Mouse (Mus musculus) MEL (cell line): ENCODE measurements around the gene Grb7. TPM values are rescaled to one million over a fixed set of nuclear protein-coding genes. Genes with fewer than 3 reads are reported as not detected.

Source experiments
- DNase-seq: peaks from one replicate; pipeline ENCODE4 v3.0.0; 2011; ENCODE audit warnings: low read depth, low spot score
- H3K27ac ChIP-seq: 2 replicates; pipeline ENCODE4 v1.5.1; 2012; ENCODE audit warnings: low read depth, mild to moderate bottlenecking, control low read depth, low read length, moderate library complexity; ENCODE audit not compliant: control insufficient read depth
- H3K27me3 ChIP-seq, 2 experiments: fragments of 150-350 bp in 1 of 2; sonication (generic) in 1 of 2; 2 replicates each; pipeline ENCODE4 v1.6.1; 2012; ENCODE audit warnings: low read length in 2 of 2, mild to moderate bottlenecking in 2 of 2, improper control_type of control experiment in 1 of 2, moderate library complexity in 1 of 2; ENCODE audit not compliant: insufficient read depth in 2 of 2, control insufficient read depth in 1 of 2
- H3K36me3 ChIP-seq, 2 experiments: 2 replicates each; pipeline ENCODE4 v1.6.1; 2012 to 2014; ENCODE audit warnings: low read length in 2 of 2, improper control_type of control experiment in 1 of 2, inconsistent platforms in 1 of 2, mild to moderate bottlenecking in 1 of 2; ENCODE audit not compliant: insufficient read depth in 2 of 2, control insufficient read depth in 1 of 2
- H3K4me1 ChIP-seq, 2 experiments: fragments of 150-350 bp in 1 of 2; sonication (generic) in 1 of 2; 2 replicates each; pipeline ENCODE4 v1.6.1; 2012; ENCODE audit warnings: low read length in 2 of 2, improper control_type of control experiment in 1 of 2, mild to moderate bottlenecking in 1 of 2; ENCODE audit not compliant: insufficient read depth in 2 of 2, control insufficient read depth in 1 of 2
- H3K4me3 ChIP-seq, 2 experiments: fragments of 150-350 bp in 1 of 2; sonication (generic) in 1 of 2; 2 replicates each; pipeline ENCODE4 v1.5.1; 2012; ENCODE audit warnings: low read depth in 2 of 2, low read length in 2 of 2, mild to moderate bottlenecking in 2 of 2, moderate library complexity in 2 of 2, control low read depth in 1 of 2, improper control_type of control experiment in 1 of 2; ENCODE audit not compliant: control insufficient read depth in 1 of 2, insufficient read depth in 1 of 2
- H3K79me2 ChIP-seq: 2 replicates; pipeline ENCODE4 v1.6.1; 2012; ENCODE audit warnings: mild to moderate bottlenecking, low read length, moderate library complexity; ENCODE audit not compliant: control insufficient read depth, poor library complexity, insufficient read depth
- H3K9ac ChIP-seq: 2 replicates; pipeline ENCODE4 v1.6.1; 2012; ENCODE audit warnings: low read depth, mild to moderate bottlenecking, control low read depth, low read length, moderate library complexity; ENCODE audit not compliant: control insufficient read depth, poor library complexity, severe bottlenecking
- H3K9me3 ChIP-seq: fragments of 150-350 bp; sonication (generic); replicated peaks from 2 replicates; pipeline ENCODE4 v1.6.1; 2012; ENCODE audit warnings: mild to moderate bottlenecking, low read length, improper control_type of control experiment, moderate library complexity; ENCODE audit not compliant: insufficient read depth
- BHLHE40 ChIP-seq: IDR thresholded peaks from 2 replicates; pipeline ENCODE4 v1.6.1; 2012; ENCODE audit warnings: low read depth, mild to moderate bottlenecking, inconsistent platforms, low read length, improper control_type of control experiment, borderline replicate concordance
- CHD1 ChIP-seq: IDR thresholded peaks from 2 replicates; pipeline ENCODE4 v1.6.1; 2012; ENCODE audit warnings: low read depth, mild to moderate bottlenecking, inconsistent platforms, low read length, improper control_type of control experiment
- CHD2 ChIP-seq: IDR thresholded peaks from 2 replicates; pipeline ENCODE4 v1.6.1; 2011; ENCODE audit warnings: low read length, improper control_type of control experiment
- CTCF ChIP-seq, 3 experiments: IDR thresholded peaks in 2 of 3; conservative IDR thresholded peaks in 1 of 3; 2 replicates each; pipeline ENCODE4 v1.5.1; 2011 to 2012; ENCODE audit warnings: low read length in 3 of 3, low read depth in 2 of 3, mild to moderate bottlenecking in 2 of 3, improper control_type of control experiment in 1 of 3, inconsistent platforms in 1 of 3, mixed read lengths in 1 of 3, moderate library complexity in 1 of 3; ENCODE audit not compliant: control insufficient read depth in 1 of 3, insufficient read depth in 1 of 3, poor library complexity in 1 of 3, severe bottlenecking in 1 of 3
- E2F4 ChIP-seq: IDR thresholded peaks from 2 replicates; pipeline ENCODE4 v1.6.1; 2011; ENCODE audit warnings: low read depth, low read length, improper control_type of control experiment, borderline replicate concordance
- ELF1 ChIP-seq: IDR thresholded peaks from 2 replicates; pipeline ENCODE4 v1.6.1; 2014; ENCODE audit warnings: low read depth, mild to moderate bottlenecking, inconsistent platforms, low read length, improper control_type of control experiment, moderate library complexity
- EP300 ChIP-seq, 2 experiments: IDR thresholded peaks; 2 replicates each; pipeline ENCODE4 v1.6.1; 2011; ENCODE audit warnings: improper control_type of control experiment in 2 of 2, low read length in 2 of 2, low read depth in 1 of 2, mild to moderate bottlenecking in 1 of 2
- GABPA ChIP-seq: IDR thresholded peaks from 2 replicates; pipeline ENCODE4 v1.6.1; 2012; ENCODE audit warnings: low read depth, mild to moderate bottlenecking, inconsistent platforms, low read length, improper control_type of control experiment, moderate library complexity
- HCFC1 ChIP-seq: IDR thresholded peaks from 2 replicates; pipeline ENCODE4 v1.6.1; 2012; ENCODE audit warnings: low read depth, mild to moderate bottlenecking, inconsistent platforms, low read length, improper control_type of control experiment, moderate library complexity
- JUND ChIP-seq: IDR thresholded peaks from 2 replicates; pipeline ENCODE4 v1.6.1; 2011; ENCODE audit warnings: low read depth, mild to moderate bottlenecking, improper control_type of control experiment, low read length
- MAX ChIP-seq: IDR thresholded peaks from 2 replicates; pipeline ENCODE4 v1.6.1; 2011; ENCODE audit warnings: low read length, improper control_type of control experiment
- MAZ ChIP-seq: IDR thresholded peaks from 2 replicates; pipeline ENCODE4 v1.6.1; 2012; ENCODE audit warnings: low read depth, mild to moderate bottlenecking, inconsistent platforms, low read length, improper control_type of control experiment
- MEF2A ChIP-seq: IDR thresholded peaks from 2 replicates; pipeline ENCODE4 v1.6.1; 2014; ENCODE audit warnings: low read depth, mild to moderate bottlenecking, inconsistent platforms, low read length, improper control_type of control experiment; ENCODE audit not compliant: poor library complexity, insufficient replicate concordance, severe bottlenecking; ENCODE audit errors: extremely low read depth
- MXI1 ChIP-seq: IDR thresholded peaks from 2 replicates; pipeline ENCODE4 v1.6.1; 2011; ENCODE audit warnings: mild to moderate bottlenecking, low read depth, low read length, improper control_type of control experiment
- MYB ChIP-seq: IDR thresholded peaks from 2 replicates; pipeline ENCODE4 v1.6.1; 2011; ENCODE audit warnings: mild to moderate bottlenecking, low read depth, low read length, improper control_type of control experiment
- MYC ChIP-seq: IDR thresholded peaks from 2 replicates; pipeline ENCODE4 v1.6.1; 2011; ENCODE audit warnings: low read depth, mild to moderate bottlenecking, low read length, improper control_type of control experiment, moderate library complexity
- NELFE ChIP-seq: IDR thresholded peaks from 2 replicates; pipeline ENCODE4 v1.6.1; 2011; ENCODE audit warnings: low read depth, low read length, improper control_type of control experiment
- RAD21 ChIP-seq: IDR thresholded peaks from 2 replicates; pipeline ENCODE4 v1.6.1; 2011; ENCODE audit warnings: mild to moderate bottlenecking, low read depth, low read length, improper control_type of control experiment
- RCOR1 ChIP-seq: IDR thresholded peaks from 2 replicates; pipeline ENCODE4 v1.6.1; 2012; ENCODE audit warnings: low read depth, mild to moderate bottlenecking, inconsistent platforms, low read length, improper control_type of control experiment
- TAL1 ChIP-seq: IDR thresholded peaks from 2 replicates; pipeline ENCODE4 v1.6.1; 2012; ENCODE audit warnings: mild to moderate bottlenecking, inconsistent platforms, low read length, moderate library complexity, mixed read lengths
- TCF12 ChIP-seq: IDR thresholded peaks from 2 replicates; pipeline ENCODE4 v1.6.1; 2014; ENCODE audit warnings: low read depth, mild to moderate bottlenecking, inconsistent platforms, low read length, improper control_type of control experiment, moderate library complexity
- UBTF ChIP-seq: IDR thresholded peaks from 2 replicates; pipeline ENCODE4 v1.6.1; 2012; ENCODE audit warnings: low read depth, mild to moderate bottlenecking, inconsistent platforms, low read length, improper control_type of control experiment, moderate library complexity, borderline replicate concordance; ENCODE audit not compliant: insufficient read depth
- USF2 ChIP-seq, 2 experiments: IDR thresholded peaks; 2 replicates each; pipeline ENCODE4 v1.6.1; 2011 to 2012; ENCODE audit warnings: improper control_type of control experiment in 2 of 2, low read length in 2 of 2, borderline replicate concordance in 1 of 2, inconsistent platforms in 1 of 2, low read depth in 1 of 2, mild to moderate bottlenecking in 1 of 2; ENCODE audit not compliant: insufficient read depth in 1 of 2
- ZKSCAN1 ChIP-seq: IDR thresholded peaks from 2 replicates; pipeline ENCODE4 v1.6.1; 2012; ENCODE audit warnings: low read depth, mild to moderate bottlenecking, inconsistent platforms, low read length, improper control_type of control experiment, moderate library complexity
- ZNF384 ChIP-seq: IDR thresholded peaks from 2 replicates; pipeline ENCODE4 v1.6.1; 2012; ENCODE audit warnings: low read depth, mild to moderate bottlenecking, inconsistent platforms, low read length, improper control_type of control experiment
- polyA plus RNA-seq, 2 experiments: library from polyadenylated mRNA; stranded (reverse) in 1 of 2; unstranded in 1 of 2; fragments of >175 nt in 1 of 2; fragments of >200 nt in 1 of 2; gene quantifications; 2 replicates each; pipeline versions ENCODE4 v1.2.1 to v1.2.4; 2012; ENCODE audit warnings: low replicate concordance in 2 of 2, low read depth in 1 of 2; ENCODE audit not compliant: insufficient read length in 2 of 2, insufficient read depth in 1 of 2, missing spikeins in 1 of 2
- total RNA-seq: library from RNA; depleted of rRNA; stranded (reverse); fragments of 300-350 nt; gene quantifications from 2 replicates; pipeline ENCODE4 v1.2.3, GENCODE M21; 2012

Grb7 gene
- total and polyA plus RNA-seq, 3 experiments: 0.21 TPM; not detected in 2

GRCm38 (mm10) chr11:98479940-98480497 is 33.8 kb downstream of the Grb7 start:
- no peaks in the 10 kb centered on the region for H3K79me2 ChIP-seq
- H3K9me3 ChIP-seq: no peaks in the 10 kb centered on the region
- peaks cover 16 to 20% of the 10 kb centered on the region in 2 experiments for H3K27me3 ChIP-seq
- H3K4me1 ChIP-seq: no peaks in the 10 kb centered on the region
- no peak for TF ChIP-seq MXI1
- no peak for TF ChIP-seq GABPA
- no peak for TF ChIP-seq JUND
- no peak for TF ChIP-seq MYB
- no peak for TF ChIP-seq RCOR1
- no peak for TF ChIP-seq ZKSCAN1
- TF ChIP-seq E2F4: no peak
- no peak for TF ChIP-seq UBTF
- no peak for TF ChIP-seq USF2 (IDR thresholded peaks at IDR 0.05; ENCODE audit: borderline replicate concordance in 1 of 2, insufficient read depth in 1 of 2, low read depth in 1 of 2, low read length in 2 of 2)
- no peak for TF ChIP-seq MAZ
- TF ChIP-seq EP300 (IDR thresholded peaks at IDR 0.05; ENCODE audit: low read depth in 1 of 2, low read length in 2 of 2): no peak
- TF ChIP-seq TCF12: no peak
- TF ChIP-seq ELF1: no peak
- TF ChIP-seq NELFE: no peak
- TF ChIP-seq MEF2A: no peak
- no peak for TF ChIP-seq CHD2
- no peak for TF ChIP-seq BHLHE40
- TF ChIP-seq RAD21: no peak
- TF ChIP-seq, all 39 proteins: peak for 0
- Histone ChIP-seq H3K4me3 (no peak overlapping the region), H3K9ac (no peak overlapping the region), H3K27ac (no peak overlapping the region), H3K36me3 (no peaks in the 10 kb centered on the region)
- no peak for DNase-seq

DNA sequence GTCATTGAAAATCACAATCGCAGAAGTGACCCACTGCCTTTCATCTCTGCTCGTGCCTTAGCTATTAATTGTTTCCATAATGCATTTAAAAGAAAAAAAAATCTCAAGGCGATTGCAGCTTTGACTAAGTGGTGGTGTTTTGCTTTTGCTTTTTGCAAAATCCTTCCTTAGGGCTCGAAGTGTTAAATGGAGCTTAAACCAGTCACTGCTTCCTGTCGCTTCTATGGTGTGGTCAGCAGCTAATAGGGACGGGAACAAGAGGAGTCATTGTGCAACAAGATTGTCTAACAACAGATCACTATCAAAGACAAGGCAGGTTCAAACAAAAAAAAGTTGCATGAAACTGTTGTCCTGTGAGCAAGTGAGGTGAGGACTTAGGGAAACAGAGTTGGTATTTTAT is 35.0 kb downstream of the Grb7 start:
- Histone ChIP-seq H3K9ac (no peak overlapping the region), H3K4me3 (no peak overlapping the region), H3K79me2 (no peaks in the 10 kb centered on the region), H3K9me3 (no peaks in the 10 kb centered on the region), H3K36me3 (no peaks in the 10 kb centered on the region), H3K27me3 (peaks cover 5 to 17% of the 10 kb centered on the region in 2 experiments), H3K4me1 (no peaks in the 10 kb centered on the region), H3K27ac (no peak overlapping the region)
- TF ChIP-seq MAZ (no peak), MEF2A (no peak), ELF1 (no peak), MAX (no peak), ZNF384 (no peak), HCFC1 (no peak), RAD21 (no peak), CTCF (IDR thresholded peaks at IDR 0.05 in 2 of 3, conservative IDR thresholded peaks at IDR 0.05 in 1 of 3; ENCODE audit: control insufficient read depth in 1 of 3, insufficient read depth in 1 of 3, low read depth in 2 of 3, low read length in 3 of 3, poor library complexity in 1 of 3, severe bottlenecking in 1 of 3) (no peak), RCOR1 (no peak), BHLHE40 (no peak), E2F4 (no peak), TAL1 (no peak), USF2 (IDR thresholded peaks at IDR 0.05; ENCODE audit: borderline replicate concordance in 1 of 2, insufficient read depth in 1 of 2, low read depth in 1 of 2, low read length in 2 of 2) (no peak), MYC (no peak), ZKSCAN1 (no peak), CHD1 (no peak)
- no peak for DNase-seq
